Mouse (Mus musculus) embryonic facial prominence, embryonic 11.5 days (tissue): ENCODE measurements around the gene Tmem123. TPM values are rescaled to one million over a fixed set of nuclear protein-coding genes. Genes with fewer than 3 reads are reported as not detected.

Experiments
- ATAC-seq: fragments of 200-750 bp; cut with Nextera tagmentation; replicated peaks from 2 replicates; pipeline ENCODE4 v1.8.0; 2017; ENCODE audit warnings: low read depth; ENCODE audit not compliant: insufficient number of reproducible peaks, low FRiP score, low TSS enrichment
- DNase-seq: peaks from one replicate; pipeline ENCODE4 v3.0.0-alpha.2; 2015; ENCODE audit warnings: low spot score
- H3K27ac ChIP-seq: fragments of 300-500 bp; sonication (generic); replicated peaks from 2 replicates; pipeline ENCODE4 v1.5.1; 2014; ENCODE audit warnings: mild to moderate bottlenecking, low read depth, low read length, control low read depth
- H3K27me3 ChIP-seq: fragments of 300-500 bp; sonication (generic); 2 replicates; pipeline ENCODE4 v1.6.1; 2014; ENCODE audit warnings: mild to moderate bottlenecking, low read length, moderate library complexity, mixed read lengths; ENCODE audit not compliant: control insufficient read depth, insufficient read depth
- H3K36me3 ChIP-seq: fragments of 300-500 bp; sonication (generic); replicated peaks from 2 replicates; pipeline ENCODE4 v1.6.1; 2014; ENCODE audit warnings: low read depth, mild to moderate bottlenecking, low read length, moderate library complexity, mixed read lengths; ENCODE audit not compliant: control insufficient read depth, insufficient read depth
- H3K4me1 ChIP-seq: fragments of 300-500 bp; sonication (generic); 2 replicates; pipeline ENCODE4 v1.6.1; 2014; ENCODE audit warnings: low read length, mixed read lengths; ENCODE audit not compliant: control insufficient read depth, insufficient read depth
- H3K4me2 ChIP-seq: fragments of 300-500 bp; sonication (generic); 2 replicates; pipeline ENCODE4 v1.6.1; 2014; ENCODE audit warnings: low read depth, mild to moderate bottlenecking, control low read depth, low read length, moderate library complexity
- H3K4me3 ChIP-seq: fragments of 300-500 bp; sonication (generic); 2 replicates; pipeline ENCODE4 v1.5.1; 2014; ENCODE audit warnings: low read depth, low read length, control low read depth
- H3K9ac ChIP-seq: fragments of 300-500 bp; sonication (generic); replicated peaks from 2 replicates; pipeline ENCODE4 v1.6.1; 2014; ENCODE audit warnings: mild to moderate bottlenecking, control low read depth, low read length
- H3K9me3 ChIP-seq: fragments of 300-500 bp; sonication (generic); replicated peaks from 2 replicates; pipeline ENCODE4 v1.6.1; 2016; ENCODE audit warnings: mild to moderate bottlenecking, low read length, inconsistent platforms, mixed read lengths; ENCODE audit not compliant: control insufficient read depth
- WGBS: fragments of 180-500 bp; shearing (Covaris S2); extraction: QIAGEN DNeasy Blood & Tissue Kit; methylation state at CpG from one replicate; pipeline ENCODE4 v1.1.7; 2014; 5-methylcytosine and 5-hydroxymethylcytosine counted together
- microRNA-seq: library from miRNA; unstranded; fragments of <30 nt; microRNA quantifications from one replicate; pipeline ENCODE4, GENCODE M21; 2016; ENCODE audit warnings: borderline number of aligned reads
- polyA plus RNA-seq: library from polyadenylated mRNA; unstranded; fragments of >200 nt; fragmentation: Nextera tagmentation; extraction: Ambion mirVana; gene quantifications from 2 replicates; pipeline ENCODE4 v1.2.1, GENCODE M21; 2014

Gene Tmem123
- polyA plus RNA-seq, 1 experiment from 2014 or later, result 128 TPM

GRCm38 (mm10) chr9:7836331-7836730 lies 72.5 kb downstream of the Tmem123 start:
- peak overlapping the region; percentile 67 for H3K4me2 ChIP-seq
- no peaks in the 10 kb centered on the region for H3K27me3 ChIP-seq
- no peaks in the 10 kb centered on the region; the same call in 1 of the 2 replicates for H3K36me3 ChIP-seq
- ATAC-seq (peak; percentile 45), DNase-seq (peak; percentile 66)
- under 1% methylated on average over 16 of the region's 16 CpGs for WGBS
- H3K27ac ChIP-seq, result peak overlapping the region; percentile 83
- no peaks in the 10 kb centered on the region for H3K4me1 ChIP-seq
- H3K9ac ChIP-seq, result peak overlapping the region; percentile 83
- H3K9me3 ChIP-seq, result no peaks in the 10 kb centered on the region
- H3K4me3 ChIP-seq, result peak overlapping the region; percentile 49

DNA sequence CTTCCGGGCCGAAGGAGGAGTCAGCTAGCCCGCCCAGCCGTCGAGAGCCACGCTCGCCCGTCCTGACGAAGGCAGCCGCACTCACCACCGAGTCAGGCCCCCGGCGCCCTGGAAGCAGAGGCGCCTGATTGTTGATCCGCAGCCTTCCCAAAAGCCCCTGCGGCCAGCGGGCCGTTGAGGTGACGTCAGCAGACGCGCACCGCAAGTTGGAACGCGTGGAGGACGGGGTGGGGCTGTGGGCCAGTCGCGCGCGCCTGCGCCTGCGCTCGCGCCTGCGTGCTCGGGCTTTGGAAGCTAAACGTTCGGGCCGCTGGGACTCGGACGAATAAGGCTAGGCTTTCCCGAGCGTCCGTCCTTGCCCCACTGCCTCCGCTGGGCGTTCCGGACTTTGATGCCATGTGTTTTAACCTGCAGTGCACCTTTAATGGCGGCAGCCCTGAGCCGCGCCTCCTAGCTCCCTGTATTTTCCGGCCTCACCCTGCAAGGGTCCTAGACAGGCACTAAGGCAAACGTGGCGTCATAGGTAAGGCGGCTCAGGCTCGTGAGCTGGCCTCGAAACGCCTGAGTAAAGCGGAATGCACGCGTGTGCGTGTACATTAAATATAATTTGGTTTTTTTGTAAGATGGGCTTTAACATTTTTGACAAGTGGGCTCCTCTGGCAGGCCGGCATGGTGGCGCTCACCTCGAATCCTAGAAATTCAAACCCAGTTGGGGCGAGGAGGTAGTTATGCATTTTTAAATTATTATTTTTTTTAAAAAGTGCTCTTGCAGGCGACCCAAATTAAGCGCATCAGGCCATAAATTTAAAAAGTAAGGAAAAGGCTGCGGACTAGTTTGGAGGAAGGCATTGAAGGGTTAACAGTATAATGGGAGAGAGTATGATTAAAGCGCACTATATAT lies 73.3 kb downstream of the Tmem123 start, which contains the start of gene Birc2:
Gene Birc2, minus strand, starts transcription at position 160 of the 901 bp plus-strand sequence.
- ATAC-seq (peak; percentile 96), DNase-seq (peak; percentile 98)
- H3K4me3 ChIP-seq, result peak within 1 kb of the TSS; percentile 49
- H3K27ac ChIP-seq, result peak within 1 kb of the TSS; percentile 83
- no peaks in the 10 kb centered on the region; the same call in 1 of the 2 replicates for H3K36me3 ChIP-seq
- H3K9ac ChIP-seq, result peak within 1 kb of the TSS; percentile 83
- no peaks in the 10 kb centered on the region for H3K4me1 ChIP-seq
- under 1% methylated on average over 68 of the region's 68 CpGs for WGBS
- peak within 1 kb of the TSS; percentile 67 for H3K4me2 ChIP-seq
- no peaks in the 10 kb centered on the region for H3K27me3 ChIP-seq
- H3K9me3 ChIP-seq, result no peaks in the 10 kb centered on the region

- Histone ChIP-seq H3K9ac (peak overlapping the region; percentile 70), H3K27ac (peak overlapping the region; percentile 83), H3K4me2 (peak overlapping the region; percentile 67), H3K36me3 (no peaks in the 10 kb centered on the region; the same call in 1 of the 2 replicates), H3K27me3 (no peaks in the 10 kb centered on the region), H3K9me3 (no peaks in the 10 kb centered on the region), H3K4me1 (no peaks in the 10 kb centered on the region), H3K4me3 (peak overlapping the region; percentile 49)
- DNase-seq (peak; percentile 51), ATAC-seq (peak; percentile 34)
- 19% methylated on average over 14 of the region's 14 CpGs for WGBS
Observed at GRCm38 (mm10) chr9:7837806-7838440, 74.1 kb downstream of the Tmem123 start.

DNA sequence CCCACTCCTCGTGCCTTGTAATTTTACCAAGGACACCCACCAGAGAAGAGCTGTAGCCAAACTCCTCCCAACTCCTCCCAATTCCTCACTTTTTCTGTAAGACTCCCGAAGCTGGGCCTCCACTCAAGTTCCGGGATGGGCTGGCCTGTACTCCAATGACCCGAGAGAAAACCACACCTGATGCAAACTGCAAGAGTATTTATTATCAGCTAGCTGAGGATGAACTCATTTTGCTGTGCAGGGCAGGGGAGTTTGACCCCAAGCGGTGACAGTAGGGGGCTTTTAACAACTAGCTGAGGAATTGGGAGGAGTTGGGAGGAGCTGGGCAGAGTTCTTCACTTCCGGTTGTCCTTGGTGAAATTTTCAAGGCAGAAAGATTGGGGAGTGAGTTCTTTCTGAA lies 77.4 kb downstream of the Tmem123 start:
- WGBS, result 72% methylated on average over 6 of the region's 6 CpGs

More for the DNA sequence above, 77.4 kb downstream of the Tmem123 start:
- ATAC-seq (no peak), DNase-seq (no peak)
- no peak overlapping the region for H3K4me2 ChIP-seq
- no peaks in the 10 kb centered on the region for H3K9me3 ChIP-seq
- no peaks in the 10 kb centered on the region for H3K27me3 ChIP-seq
- no peaks in the 10 kb centered on the region for H3K4me1 ChIP-seq
- H3K36me3 ChIP-seq, result no peaks in the 10 kb centered on the region
- no peak overlapping the region for H3K4me3 ChIP-seq
- no peak overlapping the region for H3K9ac ChIP-seq
- H3K27ac ChIP-seq, result no peak overlapping the region

Small RNA genes lying within 50 kb of the gene (microRNA-seq; reads per million reads assigned to microRNA genes)
- 11.8 reads per million, percentile 13 among the genes with 10 or more reads in this experiment for gene Mir5618

Other genes starting within 250 kb of the Tmem123 start
- gene Mmp8, start 205.6 kb upstream of the Tmem123 start, polyA plus RNA-seq, result 0.08 TPM in 1 of 2 replicates, not detected in the other
- gene Mmp27, start 192.6 kb upstream of the Tmem123 start, polyA plus RNA-seq, result not detected in 2 replicates
- not detected in 2 replicates for gene Mmp20, start 135.8 kb upstream of the Tmem123 start, polyA plus RNA-seq
- not detected in 2 replicates for gene Mmp7, start 72.0 kb upstream of the Tmem123 start, polyA plus RNA-seq
- gene Birc2, start 73.0 kb downstream of the Tmem123 start, polyA plus RNA-seq, result 45.9 and 50.0 TPM in 2 replicates
- 6.5 and 8.6 TPM in 2 replicates for gene Birc3, start 109.1 kb downstream of the Tmem123 start, polyA plus RNA-seq
- gene Yap1, start 240.6 kb downstream of the Tmem123 start, polyA plus RNA-seq, result 41.9 and 43.7 TPM in 2 replicates